Mouse (Mus musculus) hindbrain, embryonic 15.5 days (tissue): Measurements from ENCODE around the gene Gm20850. TPM values are rescaled to one million over a fixed set of nuclear protein-coding genes. Genes with fewer than 3 reads are reported as not detected.
"Not testable (repeated sequence)": the region's sequence is repeated elsewhere in the genome, so short reads cannot be mapped to it uniquely, and the experiment has no call there.

ENCODE experiments used
- ATAC-seq: fragments of 200-750 bp; cut with Nextera tagmentation; 2 replicates; pipeline ENCODE4 v1.8.0; 2017; ENCODE audit warnings: low read depth, moderate number of reproducible peaks, moderate TSS enrichment; ENCODE audit not compliant: low FRiP score
- H3K27ac ChIP-seq: fragments of 300-500 bp; sonication (generic); replicated peaks from 2 replicates; pipeline ENCODE4 v1.5.1; 2015; ENCODE audit warnings: mild to moderate bottlenecking, inconsistent platforms
- H3K27me3 ChIP-seq: fragments of 300-500 bp; sonication (generic); 2 replicates; pipeline ENCODE4 v1.6.1; 2015; ENCODE audit warnings: control low read depth, inconsistent platforms
- H3K36me3 ChIP-seq: fragments of 300-500 bp; sonication (generic); 2 replicates; pipeline ENCODE4 v1.6.1; 2015; ENCODE audit warnings: control low read depth, inconsistent platforms
- H3K4me1 ChIP-seq: fragments of 300-500 bp; sonication (generic); replicated peaks from 2 replicates; pipeline ENCODE4 v1.6.1; 2015; ENCODE audit warnings: control low read depth, inconsistent platforms
- H3K4me2 ChIP-seq: fragments of 300-500 bp; sonication (generic); 2 replicates; pipeline ENCODE4 v1.6.1; 2015; ENCODE audit warnings: moderate library complexity, mild to moderate bottlenecking, inconsistent platforms
- H3K4me3 ChIP-seq: fragments of 300-500 bp; sonication (generic); 2 replicates; pipeline ENCODE4 v1.5.1; 2015; ENCODE audit warnings: mild to moderate bottlenecking, inconsistent platforms
- H3K9ac ChIP-seq: fragments of 300-500 bp; sonication (generic); 2 replicates; pipeline ENCODE4 v1.6.1; 2015; ENCODE audit warnings: inconsistent platforms
- H3K9me3 ChIP-seq: fragments of 300-500 bp; sonication (generic); 2 replicates; pipeline ENCODE4 v1.6.1; 2016; ENCODE audit warnings: control low read depth, inconsistent platforms
- WGBS: fragments of 180-500 bp; shearing (Covaris S2); methylation state at CpG from one replicate; pipeline ENCODE4 v1.1.7; 2015; 5-methylcytosine and 5-hydroxymethylcytosine counted together
- polyA plus RNA-seq: library from polyadenylated mRNA; unstranded; fragments of >200 nt; fragmentation: Nextera tagmentation; extraction: Ambion mirVana; gene quantifications from 2 replicates; pipeline ENCODE4 v1.2.1, GENCODE M21; 2015

The Gm20850 gene
- not detected in 2 replicates for polyA plus RNA-seq

GRCm38 (mm10) chrY:75715022-75715421 is at the start of gene Gm20850:
Gm20850 (plus strand) TSS chrY:75715322.
- H3K36me3 ChIP-seq, ATAC-seq, H3K27me3 ChIP-seq, H3K4me2 ChIP-seq, H3K27ac ChIP-seq, H3K9ac ChIP-seq, H3K4me1 ChIP-seq, H3K4me3 ChIP-seq, H3K9me3 ChIP-seq: not testable (repeated sequence)
- no CpG with 5 or more reads among the region's 6 CpGs for WGBS
